Mouse (Mus musculus) ES-Bruce4 (cell line): ENCODE results near the gene Zfp345.
A peak's percentile ranks its signal among the peaks of the same experiment; 100 is the strongest.
"Not testable (repeated sequence)": the region's sequence is repeated elsewhere in the genome, so short reads cannot be mapped to it uniquely, and the experiment has no call there.

Source experiments
- CTCF ChIP-seq: IDR thresholded peaks from one replicate; pipeline ENCODE4 v1.8.1; 2011; ENCODE audit warnings: low read depth, low read length
- POLR2A ChIP-seq: IDR thresholded peaks from one replicate; pipeline ENCODE4 v1.8.1; 2011; ENCODE audit warnings: low read length; ENCODE audit not compliant: insufficient read depth

DNA sequence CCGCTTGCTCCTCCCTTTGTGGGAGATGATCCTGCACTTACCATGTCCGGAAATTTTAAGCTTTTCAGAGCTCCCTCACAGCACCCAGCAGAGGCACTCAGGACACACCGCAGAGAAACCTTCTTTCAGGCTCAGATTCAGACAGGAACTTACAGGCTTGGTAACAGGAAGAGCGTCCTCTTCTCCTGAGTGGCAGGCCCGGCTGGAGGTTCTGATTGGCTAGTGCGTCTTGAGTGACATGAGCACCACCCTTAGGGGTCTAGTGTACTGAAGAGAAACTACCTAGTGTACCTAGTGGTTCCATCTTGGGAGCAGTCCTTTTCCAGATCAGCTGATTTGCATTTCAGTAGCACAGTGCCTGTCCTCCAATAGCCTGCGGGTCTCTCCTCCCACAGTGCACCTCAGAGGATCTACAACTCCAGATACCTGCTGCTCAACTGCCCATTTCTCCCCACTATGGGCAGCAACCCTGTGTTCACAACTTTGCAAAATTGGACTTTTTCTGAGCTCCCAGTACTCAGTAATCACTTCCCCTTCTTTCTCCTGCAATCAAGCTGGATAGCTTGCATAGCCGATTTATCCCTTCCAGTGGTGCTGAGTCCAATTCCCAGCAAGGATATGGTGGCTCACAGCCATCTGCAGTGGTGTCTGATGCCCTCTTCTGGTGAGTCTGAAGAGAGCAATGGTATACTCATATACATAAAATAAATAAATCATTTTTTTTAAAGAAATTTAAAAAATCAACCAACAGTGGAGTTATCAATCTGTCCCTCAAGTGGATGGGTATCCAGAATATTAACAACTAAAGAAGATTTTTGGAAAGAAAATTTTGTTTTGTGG, at the start of gene Zfp345:
- not testable (repeated sequence) for TF ChIP-seq POLR2A
- TF ChIP-seq CTCF = peak; percentile 44
